Mouse (Mus musculus): Measurements from ENCODE around the gene Magi2.
A peak's percentile ranks its signal among the peaks of the same experiment; 100 is the strongest.
"Not testable (repeated sequence)": the region's sequence is repeated elsewhere in the genome, so short reads cannot be mapped to it uniquely, and the experiment has no call there.

The Magi2 gene

GRCm38 (mm10) chr5:20701483-20702421 is 1474.9 kb downstream of the Magi2 start:
- DNase-seq (ENCODE audit: low read depth, low spot score): peak; percentile 95

GRCm38 (mm10) chr5:20702480-20703303 is 1475.9 kb downstream of the Magi2 start:
- DNase-seq (ENCODE audit: low read depth, low spot score): peak; percentile 81

- no peak for DNase-seq (ENCODE audit: low read depth, low spot score)
Observed at GRCm38 (mm10) chr5:20703304-20703700, 1476.5 kb downstream of the Magi2 start.

GRCm38 (mm10) chr5:20703971-20704575 is 1477.2 kb downstream of the Magi2 start:
- no peak for DNase-seq (ENCODE audit: low read depth, low spot score)

- no peak for DNase-seq (ENCODE audit: low read depth, low spot score)
Observed at GRCm38 (mm10) chr5:20704886-20705285, 1478.0 kb downstream of the Magi2 start.

GRCm38 (mm10) chr5:20706322-20707282 is 1479.8 kb downstream of the Magi2 start:
- DNase-seq (ENCODE audit: low read depth, low spot score): not testable (repeated sequence)

GRCm38 (mm10) chr5:20710845-20711244 is 1484.0 kb downstream of the Magi2 start:
- DNase-seq (ENCODE audit: low read depth, low spot score): not testable (repeated sequence)

GRCm38 (mm10) chr5:20714619-20715018 is 1487.8 kb downstream of the Magi2 start:
- peak; percentile 31 for DNase-seq (ENCODE audit: low read depth, low spot score)

GRCm38 (mm10) chr5:20715980-20716379 is 1489.1 kb downstream of the Magi2 start:
- DNase-seq (ENCODE audit: low read depth, low spot score): not testable (repeated sequence)

- no peak for DNase-seq (ENCODE audit: low read depth, low spot score)
Observed at GRCm38 (mm10) chr5:20720201-20720900, 1493.5 kb downstream of the Magi2 start.

GRCm38 (mm10) chr5:20723226-20723625 is 1496.4 kb downstream of the Magi2 start:
- not testable (repeated sequence) for DNase-seq (ENCODE audit: low read depth, low spot score)

- no peak for DNase-seq (ENCODE audit: low read depth, low spot score)
Observed at GRCm38 (mm10) chr5:20738795-20739194, 1512.0 kb downstream of the Magi2 start.

- no peak for DNase-seq (ENCODE audit: low read depth, low spot score)
Observed at GRCm38 (mm10) chr5:20741193-20741592, 1514.4 kb downstream of the Magi2 start.

GRCm38 (mm10) chr5:20741936-20742335 is 1515.1 kb downstream of the Magi2 start:
- DNase-seq (ENCODE audit: low read depth, low spot score): no peak

GRCm38 (mm10) chr5:20748142-20748541 is 1521.3 kb downstream of the Magi2 start:
- DNase-seq (ENCODE audit: low read depth, low spot score): no peak

- no peak for DNase-seq (ENCODE audit: low read depth, low spot score)
Observed at GRCm38 (mm10) chr5:20748856-20749255, 1522.0 kb downstream of the Magi2 start.

- peak; percentile 8 for DNase-seq (ENCODE audit: low read depth, low spot score)
Observed at GRCm38 (mm10) chr5:20749535-20749934, 1522.7 kb downstream of the Magi2 start.

GRCm38 (mm10) chr5:20751000-20751399 is 1524.2 kb downstream of the Magi2 start:
- DNase-seq (ENCODE audit: low read depth, low spot score): no peak

GRCm38 (mm10) chr5:20751696-20752095 is 1524.9 kb downstream of the Magi2 start:
- DNase-seq (ENCODE audit: low read depth, low spot score): no peak

GRCm38 (mm10) chr5:20753096-20753495 is 1526.3 kb downstream of the Magi2 start:
- DNase-seq (ENCODE audit: low read depth, low spot score): no peak

All from 3T3-L1 (cell line).